Mouse (Mus musculus): ENCODE data around the gene Gm5431.
"Not testable (repeated sequence)": the region's sequence is repeated elsewhere in the genome, so short reads cannot be mapped to it uniquely, and the experiment has no call there.

Gene Gm5431

DNA sequence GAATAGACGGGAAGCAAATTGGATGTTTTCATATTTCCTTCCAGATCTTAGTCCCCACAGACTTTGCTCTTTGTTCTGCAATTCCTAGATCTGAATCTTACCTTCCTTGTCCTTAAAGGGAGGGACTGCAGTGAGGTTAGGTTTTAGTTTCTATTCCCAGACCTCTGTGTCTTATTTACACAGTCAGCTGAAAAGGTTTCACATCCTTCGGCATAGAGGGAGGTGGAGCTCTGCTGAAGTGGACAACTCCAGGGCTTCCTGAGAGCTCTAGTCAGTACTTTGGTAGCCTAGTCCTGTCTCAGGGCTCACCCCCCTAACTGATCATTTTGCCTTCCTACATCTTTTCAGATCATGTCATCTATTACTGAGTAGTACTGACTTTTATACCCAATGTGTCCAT lies at the start of gene Gm5431:
Gene Gm5431, minus strand, starts transcription at position 194 of the 400 bp plus-strand sequence.
- DNase-seq (ENCODE audit: low spot score): no peak

DNA sequence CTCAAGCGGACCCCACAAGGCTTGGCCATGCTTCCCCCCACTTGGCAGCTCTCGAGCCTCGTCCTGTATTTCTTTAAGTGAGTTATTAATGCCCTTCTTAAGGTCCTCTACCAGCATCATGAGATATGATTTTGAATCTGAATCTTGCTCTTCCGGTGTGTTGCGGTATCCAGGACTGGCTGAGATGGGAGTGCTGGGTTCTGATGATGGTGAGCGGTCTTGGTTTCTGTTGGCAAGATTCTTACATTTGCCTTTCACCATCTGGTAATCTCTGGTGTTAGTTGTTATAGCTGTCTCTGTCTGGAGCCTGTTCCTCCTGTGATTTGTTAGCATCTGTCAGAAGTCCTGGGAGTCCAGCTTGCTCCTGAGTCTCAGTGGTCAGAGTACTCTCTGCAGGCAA lies 44.1 kb upstream of the Gm5431 start, which contains the start of gene Psme2b:
Gene Psme2b, minus strand, starts transcription at position 101 of the 400 bp plus-strand sequence.
- not testable (repeated sequence) for DNase-seq (ENCODE audit: low spot score)

DNA sequence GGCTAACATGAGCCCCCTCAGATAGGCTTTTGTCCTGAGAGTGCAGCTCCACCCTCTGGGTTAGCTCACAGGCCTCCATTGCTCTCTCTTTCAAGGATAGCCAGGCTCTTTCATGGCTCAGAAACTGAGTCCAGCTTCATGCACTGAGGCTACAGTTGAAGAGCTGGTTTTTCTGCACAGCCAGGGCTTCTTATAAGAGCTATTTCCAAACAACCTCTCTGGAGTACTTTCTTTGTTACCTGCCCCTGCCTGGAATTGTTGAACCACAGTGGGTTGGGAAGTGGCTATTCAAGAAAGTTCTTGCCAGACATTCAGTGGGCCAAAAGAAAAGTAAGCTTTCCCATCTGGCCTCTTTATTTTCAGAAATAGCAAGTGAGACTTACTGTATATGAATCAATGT lies 37.3 kb upstream of the Gm5431 start:
- DNase-seq (ENCODE audit: low spot score): not testable (repeated sequence)

DNA sequence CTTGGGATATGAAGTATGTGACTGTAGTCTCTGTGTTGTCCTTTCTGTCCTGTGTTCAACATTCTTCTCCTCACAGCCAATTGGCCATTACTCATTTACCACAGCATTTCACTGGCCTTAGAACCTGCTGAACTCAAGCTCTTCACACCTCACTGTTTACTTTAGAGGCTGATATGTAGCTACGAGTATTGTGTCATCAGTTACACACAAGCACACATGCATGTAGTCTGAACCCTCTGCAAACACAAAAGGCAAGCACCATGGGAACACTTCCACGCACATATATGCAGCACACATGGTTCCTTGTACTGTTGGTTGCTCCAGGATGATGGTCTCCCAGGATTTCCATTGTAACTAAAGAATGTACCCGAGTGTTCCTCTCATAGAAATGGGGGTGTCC lies 33.3 kb upstream of the Gm5431 start:
- DNase-seq (ENCODE audit: low spot score): not testable (repeated sequence)

DNA sequence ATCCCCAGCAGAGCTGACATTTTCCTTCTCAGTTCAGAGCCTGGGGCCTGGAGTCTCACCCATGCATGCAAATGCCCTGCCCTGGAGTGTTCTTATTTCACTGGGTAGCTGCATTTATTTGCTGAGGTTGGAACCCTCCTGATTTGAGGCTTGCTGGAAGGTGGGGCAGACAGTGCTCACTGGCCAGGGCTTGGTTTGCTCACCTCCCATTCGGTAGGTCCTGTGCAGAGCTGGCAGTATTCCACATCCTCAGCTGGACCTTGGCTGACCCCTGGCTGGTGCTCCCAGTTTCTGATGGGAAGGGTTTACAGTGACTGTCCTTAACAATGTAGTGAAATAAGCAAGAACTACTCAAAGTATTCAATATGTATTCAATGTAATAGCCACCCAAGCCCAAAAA lies 31.9 kb upstream of the Gm5431 start:
- DNase-seq (ENCODE audit: low spot score): not testable (repeated sequence)

DNA sequence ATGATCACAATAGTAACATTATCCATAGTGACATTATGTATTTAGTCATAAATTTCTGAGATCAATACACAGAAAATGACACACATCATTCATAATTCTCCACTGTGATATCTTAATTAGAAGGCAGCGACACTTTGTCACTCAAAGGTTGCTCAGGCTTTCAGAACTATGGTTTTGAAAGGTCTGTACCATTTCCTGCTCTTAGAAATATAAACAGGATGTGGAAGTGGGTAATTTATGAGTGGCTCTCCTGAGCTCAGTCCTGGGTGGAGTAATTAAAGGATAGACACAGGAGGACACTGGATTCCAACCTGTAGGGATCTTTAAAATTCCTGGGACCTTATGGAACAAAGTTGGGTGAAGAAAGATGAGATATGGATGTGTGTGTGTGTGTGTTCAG lies 31.4 kb upstream of the Gm5431 start:
- not testable (repeated sequence) for DNase-seq (ENCODE audit: low spot score)

DNA sequence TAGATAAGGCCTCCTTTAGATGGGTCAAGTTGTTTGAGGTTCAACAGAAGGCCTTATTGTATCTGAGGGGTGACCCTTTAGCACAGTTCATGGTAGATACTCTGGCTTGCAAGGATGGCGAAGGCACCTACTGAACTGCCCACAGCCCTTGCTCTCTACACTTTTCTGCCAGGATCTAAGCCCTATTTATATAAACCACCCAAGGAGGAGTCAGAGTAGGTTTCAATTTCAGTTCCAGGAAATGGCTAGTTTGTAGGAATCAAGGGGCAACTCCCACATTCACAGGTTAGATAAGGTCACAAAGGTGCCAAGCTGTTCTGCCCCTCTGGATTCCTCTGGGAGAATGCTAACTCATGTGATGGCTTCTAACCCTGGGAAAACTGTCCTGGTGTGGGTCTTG lies 26.1 kb upstream of the Gm5431 start:
- DNase-seq (ENCODE audit: low spot score): not testable (repeated sequence)

DNA sequence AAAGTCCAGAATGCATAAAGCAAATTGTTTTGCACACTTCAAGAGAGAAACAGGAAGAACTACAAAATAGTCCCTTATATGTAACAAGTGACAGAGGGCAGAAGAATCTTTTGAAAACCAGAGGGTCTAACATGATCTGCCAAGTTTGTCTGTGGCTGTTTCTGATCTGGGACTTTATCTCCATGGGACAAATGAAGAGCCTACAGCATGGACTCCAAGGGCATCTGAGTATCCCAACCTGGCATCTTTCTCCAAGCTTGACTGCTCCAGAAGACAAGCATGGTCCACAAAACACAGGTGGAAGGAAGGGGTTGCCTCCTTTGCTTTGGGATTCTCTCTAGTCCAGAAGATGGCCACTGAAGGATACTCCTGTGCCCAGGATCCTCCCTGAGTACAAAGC lies 24.4 kb upstream of the Gm5431 start:
- not testable (repeated sequence) for DNase-seq (ENCODE audit: low spot score)

DNA sequence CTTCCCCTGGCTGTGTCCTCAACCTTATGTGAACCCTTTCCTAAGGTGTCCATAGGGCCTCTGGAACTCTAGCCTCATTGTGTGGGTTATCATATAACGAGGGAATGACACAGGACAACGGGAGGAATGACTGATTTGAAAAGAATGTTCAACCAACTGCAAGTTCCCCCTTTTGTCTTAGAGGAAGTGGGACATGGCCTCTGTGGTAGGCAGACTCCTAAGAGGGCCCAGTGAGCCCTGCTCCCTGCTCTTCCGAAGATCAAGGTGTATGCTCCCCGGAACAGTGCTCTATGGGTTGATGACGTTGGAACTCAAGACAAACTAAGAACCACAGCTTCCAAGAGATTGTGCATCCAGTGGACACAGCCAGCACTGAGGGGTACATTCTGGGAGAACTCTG lies 21.8 kb upstream of the Gm5431 start:
- DNase-seq (ENCODE audit: low spot score): not testable (repeated sequence)

DNA sequence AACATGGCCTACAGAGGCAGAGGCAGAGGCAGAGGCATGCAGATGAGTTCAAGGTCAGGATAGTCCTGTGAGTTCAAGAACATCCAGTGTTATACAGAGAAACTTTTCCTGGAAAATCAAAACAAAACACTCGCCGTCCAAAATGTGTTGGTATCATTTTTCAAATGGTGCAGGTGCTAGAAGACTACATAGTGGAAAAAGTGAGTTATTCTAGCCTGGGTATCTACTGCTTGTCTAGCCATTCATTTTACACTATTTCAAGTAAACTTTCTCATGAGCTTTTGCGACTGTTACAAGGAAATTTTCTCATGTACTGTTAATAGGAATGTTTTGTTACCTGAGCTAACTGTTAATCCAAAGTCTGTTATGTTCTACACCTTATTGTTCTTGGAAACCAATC lies 16.4 kb upstream of the Gm5431 start:
- no peak for DNase-seq (ENCODE audit: low spot score)

DNA sequence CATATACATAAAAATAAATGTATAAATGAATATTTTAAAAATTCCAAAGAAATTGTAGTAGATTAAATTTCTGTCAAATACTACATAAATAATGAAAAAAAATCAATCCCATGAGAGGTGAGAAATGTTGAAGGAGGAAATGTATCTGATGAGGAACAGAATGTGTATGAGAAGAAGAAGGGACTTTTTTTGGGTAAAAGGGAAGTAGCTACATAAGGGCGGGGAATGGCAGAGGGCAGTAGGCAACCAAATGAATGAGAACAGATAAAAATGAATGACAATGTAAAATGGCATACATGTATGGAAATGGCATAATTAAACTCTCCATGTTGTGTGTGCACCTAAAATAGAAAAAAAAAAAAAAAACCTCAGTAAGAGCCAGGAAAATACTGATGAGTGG lies 11.6 kb upstream of the Gm5431 start:
- no peak for DNase-seq (ENCODE audit: low spot score)

DNA sequence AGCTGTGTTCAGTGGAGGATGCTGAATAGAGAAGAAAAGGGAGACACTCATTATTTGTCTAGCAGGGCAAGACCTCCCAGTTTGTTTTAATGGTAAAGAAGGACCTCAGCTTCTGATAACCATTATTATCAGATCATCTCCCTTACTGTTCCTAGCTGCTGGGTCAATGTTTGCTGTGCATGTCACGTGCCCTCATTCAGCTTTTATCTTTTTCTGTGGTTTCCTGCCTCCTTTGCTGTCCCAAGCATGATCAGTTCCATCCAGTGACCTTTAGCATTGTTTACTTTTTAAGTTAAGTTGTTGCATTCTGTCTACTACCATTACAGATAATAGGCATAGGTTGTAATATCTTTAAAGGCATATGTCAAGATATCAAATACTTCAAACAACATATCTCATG lies 6.4 kb upstream of the Gm5431 start:
- no peak for DNase-seq (ENCODE audit: low spot score)

DNA sequence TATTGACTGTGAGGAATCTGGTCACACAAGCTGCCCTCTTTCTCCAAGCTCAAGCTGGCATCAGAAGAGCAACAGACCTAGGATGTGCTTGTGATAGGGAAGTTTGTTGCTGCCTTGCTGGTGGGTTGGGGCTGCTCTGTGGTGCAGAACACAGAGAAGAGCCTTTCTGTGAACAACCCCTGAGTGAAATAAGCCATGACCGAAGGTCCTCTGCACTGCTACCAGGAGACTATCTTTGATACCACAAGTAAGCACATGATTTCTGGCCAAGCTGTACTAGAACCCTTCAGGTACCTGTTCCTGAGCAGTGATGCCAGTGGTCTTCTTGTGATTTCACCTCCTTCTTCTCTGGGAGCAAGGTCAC lies 465 bp downstream of the Gm5431 start:
- DNase-seq (ENCODE audit: low spot score): not testable (repeated sequence)

DNA sequence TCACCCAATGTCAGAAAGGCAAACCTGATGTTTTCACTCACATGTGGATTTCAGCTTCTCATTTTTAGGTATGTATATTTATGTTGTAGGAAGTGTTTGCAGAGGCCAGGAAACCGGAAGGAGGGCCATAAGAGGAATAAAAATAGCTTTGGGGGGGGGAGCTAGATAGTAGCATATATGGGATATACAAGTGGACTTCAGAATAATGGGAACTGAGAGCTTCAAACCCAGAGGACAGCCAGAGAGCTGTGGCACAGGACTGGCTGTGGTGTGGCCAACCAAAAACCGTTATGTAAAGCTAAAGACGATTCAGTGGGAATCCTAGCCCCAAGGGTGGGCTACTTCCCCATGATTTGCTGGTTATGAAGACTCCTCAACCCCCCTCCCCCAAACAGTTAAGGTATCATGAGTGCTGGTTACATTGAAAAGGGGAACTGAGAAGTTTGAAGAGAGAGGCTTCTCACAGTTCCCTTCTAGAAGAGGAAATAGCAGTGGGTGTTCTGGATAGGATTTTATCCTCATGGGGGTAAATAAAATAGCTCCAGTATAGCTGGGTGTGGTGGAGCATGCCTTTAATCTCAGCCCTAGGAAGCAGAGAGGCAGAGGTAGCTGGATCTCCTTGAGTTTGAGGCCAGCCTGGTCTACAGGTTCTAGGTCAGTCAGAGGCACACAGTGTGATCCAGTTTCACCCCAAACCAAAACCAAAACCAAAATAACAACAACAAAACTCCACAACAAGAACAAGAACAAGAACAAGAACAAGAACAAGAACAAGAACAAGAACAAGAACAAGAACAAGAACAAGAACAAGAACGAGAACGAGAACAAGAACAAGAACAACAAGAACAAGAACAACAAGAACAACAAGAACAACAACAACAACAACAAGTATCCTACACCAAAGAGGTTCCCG lies 1.1 kb downstream of the Gm5431 start:
- DNase-seq (ENCODE audit: low spot score): not testable (repeated sequence)

DNA sequence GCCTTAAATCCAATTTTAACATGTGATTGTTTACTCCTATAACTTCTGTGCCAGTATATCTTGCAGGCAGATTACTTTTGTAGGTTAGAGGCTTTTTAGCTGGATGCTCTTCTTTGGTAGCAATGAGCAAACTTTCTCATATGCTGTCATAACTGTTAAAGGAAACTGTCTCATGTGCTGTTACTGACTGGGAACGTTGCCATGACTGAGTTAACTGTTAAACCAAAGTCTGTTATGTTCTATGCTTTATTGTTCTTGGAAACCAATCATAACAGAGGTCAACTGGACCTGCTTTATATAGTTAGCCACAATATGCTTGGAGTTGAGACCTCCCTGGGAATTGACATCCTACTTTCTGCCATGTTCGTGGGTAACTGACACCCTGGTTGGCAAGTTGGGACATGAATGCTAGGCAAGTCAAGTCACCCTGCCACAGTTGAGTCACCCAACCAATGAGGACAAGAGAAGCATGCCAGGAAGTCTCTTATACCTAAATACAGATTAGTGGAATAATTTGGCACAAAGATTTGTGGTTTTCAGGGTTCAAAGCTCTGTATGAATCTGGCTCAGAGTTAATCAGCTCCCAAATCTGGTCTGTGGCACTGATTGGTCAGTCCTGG lies 3.1 kb downstream of the Gm5431 start:
- peak; percentile 52 for DNase-seq (ENCODE audit: low spot score)

DNA sequence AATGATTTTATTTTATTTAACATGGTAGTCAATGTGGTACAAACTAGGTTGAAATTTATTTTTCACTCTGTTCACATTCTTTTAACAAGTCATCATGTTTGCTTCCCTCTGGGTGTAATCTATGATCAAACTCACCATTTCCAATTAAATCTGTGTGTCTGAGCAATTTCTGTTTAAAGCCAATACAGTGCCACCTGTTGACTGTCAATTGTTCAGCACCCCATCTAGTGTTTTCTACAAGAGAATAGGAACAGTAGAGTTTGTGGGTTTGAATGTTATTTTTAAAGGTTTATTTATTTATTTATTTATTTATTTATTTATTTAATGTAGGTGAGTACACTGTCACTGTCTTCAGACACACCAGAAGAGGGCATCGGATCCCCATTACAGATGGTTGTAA lies 25.3 kb downstream of the Gm5431 start:
- no peak for DNase-seq (ENCODE audit: low spot score)

DNA sequence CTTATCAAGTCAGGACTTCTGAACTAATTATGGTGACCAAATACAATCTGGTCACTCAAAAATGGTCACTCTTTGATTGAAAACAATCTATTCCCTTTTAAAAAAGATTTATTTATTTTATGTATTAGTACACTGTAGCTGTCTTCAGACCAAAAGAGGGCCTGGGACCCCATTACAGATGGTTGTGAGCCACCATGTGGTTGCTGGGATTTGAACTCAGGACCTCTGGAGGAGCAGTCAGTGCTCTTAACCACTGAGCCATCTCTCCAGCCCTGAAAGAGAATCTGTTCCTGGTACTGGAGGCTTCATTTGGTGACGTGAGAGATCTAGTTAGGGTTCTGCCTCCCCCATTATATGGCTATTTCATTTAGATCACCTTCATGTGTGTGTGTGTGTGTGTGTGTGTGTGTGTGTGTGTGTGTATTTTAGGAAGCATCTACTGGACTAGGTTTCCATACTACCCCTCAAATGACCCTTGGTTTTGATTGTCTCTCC lies 26.6 kb downstream of the Gm5431 start:
- DNase-seq (ENCODE audit: low spot score): not testable (repeated sequence)

DNA sequence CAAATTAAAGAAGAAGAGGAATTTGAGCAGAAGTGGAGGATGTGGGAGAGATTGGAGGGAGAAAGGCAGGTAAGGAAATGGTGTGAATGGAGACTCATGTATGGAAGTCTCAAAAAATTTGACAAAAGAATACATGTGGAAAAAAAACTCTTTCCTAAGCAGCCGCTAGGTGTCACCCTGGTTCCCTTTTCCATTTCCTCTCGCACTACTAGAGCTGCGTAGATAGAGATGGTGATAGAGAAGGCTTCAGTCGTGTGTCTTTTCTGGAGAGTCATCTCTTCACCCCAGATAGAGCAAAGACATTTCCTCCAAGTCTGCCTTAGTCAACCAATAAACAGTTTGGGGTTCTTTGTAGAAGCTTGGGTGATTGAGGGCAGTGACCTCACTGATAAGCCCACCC lies 27.5 kb downstream of the Gm5431 start:
- peak; percentile 77 for DNase-seq (ENCODE audit: low spot score)

DNA sequence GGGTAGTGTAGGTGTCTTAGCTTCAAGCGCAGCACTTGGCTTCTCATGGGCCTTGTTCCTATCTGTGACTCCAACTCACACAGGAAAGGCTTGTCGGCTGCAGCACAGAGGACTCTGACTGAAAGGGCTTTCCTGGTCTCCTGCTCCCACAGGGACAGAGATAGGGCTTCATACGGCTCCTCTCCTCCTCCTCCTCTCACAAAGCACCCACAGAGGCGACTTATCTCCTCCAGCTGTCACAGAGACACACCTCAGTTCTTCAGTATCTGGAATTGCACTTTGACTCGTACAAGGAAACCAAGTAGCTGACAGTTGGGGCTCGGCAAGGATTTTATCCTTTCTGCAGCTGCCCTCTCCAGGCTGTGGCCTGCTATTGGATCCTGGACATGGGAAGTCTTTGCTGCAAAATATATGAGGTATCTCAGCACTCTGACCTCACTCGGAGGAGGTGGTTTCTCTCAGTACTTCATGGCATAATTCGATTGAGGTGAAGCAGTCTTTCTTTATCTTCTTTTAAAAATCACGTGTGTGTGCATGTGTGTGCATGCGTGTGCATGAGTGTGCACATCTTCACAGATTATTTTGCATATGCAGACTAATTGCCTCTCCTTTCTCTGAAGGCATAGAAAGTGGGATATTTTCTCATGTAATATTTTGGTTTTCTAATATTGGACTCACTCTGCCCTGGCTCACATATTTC lies 28.3 kb downstream of the Gm5431 start:
- no peak for DNase-seq (ENCODE audit: low spot score)

DNA sequence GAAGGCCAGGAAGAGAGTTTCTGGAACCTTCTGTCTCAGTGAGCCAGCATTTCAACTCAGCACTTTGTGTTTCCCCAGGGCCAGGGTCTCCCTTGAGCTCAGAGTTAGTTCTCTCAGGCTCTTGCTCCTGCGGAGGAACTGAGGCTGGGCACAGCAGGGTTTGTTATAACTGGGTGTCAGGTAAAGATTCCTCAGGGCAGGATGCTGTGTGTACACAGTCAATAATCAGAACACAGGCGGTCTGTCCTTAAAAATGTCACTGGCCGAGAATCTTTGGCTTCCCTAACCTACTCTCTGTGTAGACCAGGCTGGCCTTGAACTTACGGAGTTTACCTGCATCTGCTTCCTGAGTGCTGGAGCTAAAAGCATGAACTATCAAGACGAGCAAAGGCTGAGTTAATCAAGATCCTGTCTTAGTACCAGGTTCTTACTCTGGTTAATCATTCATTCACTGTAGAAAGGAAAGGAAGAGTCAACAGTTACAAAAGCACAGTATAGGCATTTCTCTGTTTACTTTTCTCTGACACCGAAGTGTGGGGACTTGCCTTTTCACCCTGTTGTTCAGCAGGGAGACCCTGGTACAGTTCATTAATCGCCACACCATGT lies 29.2 kb downstream of the Gm5431 start:
- DNase-seq (ENCODE audit: low spot score): no peak

DNA sequence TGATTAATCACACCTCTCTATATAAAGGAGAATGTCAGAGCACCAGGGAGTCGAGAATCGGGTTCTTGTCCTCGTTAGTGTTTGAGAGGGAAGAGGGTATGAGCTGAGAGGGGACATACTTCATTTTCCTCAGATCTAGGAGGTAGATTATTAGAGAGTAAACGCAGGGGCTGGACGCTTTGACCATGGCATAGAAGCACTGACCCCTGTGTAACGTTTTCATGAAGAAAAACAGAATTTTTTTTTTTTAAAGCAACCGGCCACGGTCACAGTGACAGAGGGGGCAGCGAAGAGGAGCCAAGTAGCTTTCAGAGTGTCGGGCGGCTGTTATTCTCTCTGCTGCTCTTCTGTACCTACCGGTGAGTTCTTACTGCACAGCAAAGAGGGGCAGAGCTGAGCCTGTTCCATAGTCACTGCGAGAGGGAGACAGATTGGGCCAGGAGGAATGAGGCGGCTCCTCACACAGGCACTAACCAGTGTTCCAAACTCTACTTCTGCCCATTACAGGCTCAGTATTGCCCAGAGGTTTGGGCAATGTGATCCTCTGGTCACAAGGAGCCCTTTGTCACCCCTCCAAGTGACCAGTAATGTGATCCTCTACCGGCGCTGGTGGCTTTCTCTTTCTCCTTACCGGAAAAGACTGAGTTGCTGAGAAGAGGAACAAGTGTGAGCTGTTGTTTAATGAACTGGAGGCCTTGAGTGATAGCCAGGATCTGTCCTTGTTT lies 30.0 kb downstream of the Gm5431 start:
- peak; percentile 77 for DNase-seq (ENCODE audit: low spot score)
